Comparison of ENCODE assay signal across 17 mouse cellular contexts in genomic region chr2:30049831-30050230, GRCm38 (mm10). TPM values are rescaled to one million over a fixed set of nuclear protein-coding genes. Genes with fewer than 3 reads are reported as not detected.
DNase-seq lines count a peak whose midpoint lies in the region; ATAC-seq and TF ChIP-seq lines count a peak whose summit lies in the region.
"Had no signal": no experiment of that assay in that cellular context is flagged by ENCODE, and none has a peak within 500 bp of the region (broad histone marks: within the 10 kb centered on the region; RNA-seq: fewer than 3 reads in every experiment).

No protein-coding gene starts in this region.

- peaks cover 7% of the 10 kb centered on the region for H3K4me1 ChIP-seq in heart, embryonic 13.5 days
- H3K4me1 ChIP-seq in midbrain, embryonic 12.5 days, result peaks cover 7% of the 10 kb centered on the region
- H3K4me1 ChIP-seq in midbrain, embryonic 15.5 days, result peaks cover 12% of the 10 kb centered on the region
- peaks cover 23% of the 10 kb centered on the region for H3K4me1 ChIP-seq in liver, embryonic 15.5 days (replicated peaks)
- H3K4me1 ChIP-seq in lung, adult 2 months (ENCODE audit: control insufficient read depth, insufficient read depth, low read length), result no peaks in the 10 kb centered on the region

- no peak for TF ChIP-seq CTCF in lung, adult 2 months (IDR thresholded peaks at IDR 0.05; ENCODE audit: insufficient read depth, low read length)
- no peak for TF ChIP-seq CTCF in left cerebral cortex, adult 2 months (IDR thresholded peaks at IDR 0.05)

- no peak overlapping the region for H3K4me3 ChIP-seq in heart, embryonic 13.5 days
- 0 out of 2 replicates have a peak overlapping the region, but pooled peaks have one; percentile 49 for H3K4me3 ChIP-seq in midbrain, embryonic 12.5 days
- H3K4me3 ChIP-seq in midbrain, embryonic 15.5 days, result no peak overlapping the region
- no peak overlapping the region for H3K4me3 ChIP-seq in liver, embryonic 15.5 days (replicated peaks)
- H3K4me3 ChIP-seq in lung, adult 2 months (replicated peaks; ENCODE audit: extremely low read depth, low read depth, low read length), result no peak overlapping the region
- H3K4me3 ChIP-seq in left cerebral cortex, adult 2 months, result no peak overlapping the region

- H3K27ac ChIP-seq in heart, embryonic 13.5 days (replicated peaks), result peak overlapping the region; percentile 94; the same call in 1 of the 2 replicates
- H3K27ac ChIP-seq in midbrain, embryonic 12.5 days (replicated peaks), result no peak overlapping the region
- no peak overlapping the region for H3K27ac ChIP-seq in midbrain, embryonic 15.5 days
- H3K27ac ChIP-seq in liver, embryonic 15.5 days (replicated peaks), result peak overlapping the region; percentile 30; the same call in 1 of the 2 replicates
- H3K27ac ChIP-seq in left cerebral cortex, adult 2 months, result no peak overlapping the region

- H3K9me3 ChIP-seq in heart, embryonic 13.5 days, result no peaks in the 10 kb centered on the region
- no peaks in the 10 kb centered on the region for H3K9me3 ChIP-seq in midbrain, embryonic 12.5 days
- no peaks in the 10 kb centered on the region for H3K9me3 ChIP-seq in midbrain, embryonic 15.5 days
- H3K9me3 ChIP-seq in liver, embryonic 15.5 days (replicated peaks), result no peaks in the 10 kb centered on the region
- H3K9me3 ChIP-seq: kidney, embryonic 15.5 days; megakaryocyte, embryonic 14.5 days had no signal

- no peak for DNase-seq in heart, postnatal 25 days (ENCODE audit: low spot score)
- peak; percentile 96 for DNase-seq in MEL-GATA-1-ER (ENCODE audit: extremely low read depth, low read depth)
- no peak for DNase-seq in lung, adult 2 months
- DNase-seq in left cerebral cortex, adult 2 months (ENCODE audit: extremely low spot score in 1 of 2, low spot score in 2 of 2), result no peak
- DNase-seq: adrenal gland, postnatal 25 days; cerebellum, postnatal 14 days; forebrain, postnatal 0 days; gastrocnemius, postnatal 10 days; lung, postnatal 10 days; right cerebral cortex, postnatal 25 days had no signal

- H3K9ac ChIP-seq in heart, embryonic 13.5 days, result no peak overlapping the region
- H3K9ac ChIP-seq in midbrain, embryonic 12.5 days (replicated peaks), result no peak overlapping the region
- no peak overlapping the region for H3K9ac ChIP-seq in midbrain, embryonic 15.5 days
- H3K9ac ChIP-seq in liver, embryonic 15.5 days, result no peak overlapping the region
- H3K9ac ChIP-seq: kidney, embryonic 15.5 days had no signal

- ATAC-seq in heart, embryonic 13.5 days (ENCODE audit: extremely low read depth, insufficient number of reproducible peaks, low FRiP score, low TSS enrichment), result no peak
- no peak for ATAC-seq in midbrain, embryonic 12.5 days (ENCODE audit: low FRiP score, low read depth)
- no peak for ATAC-seq in midbrain, embryonic 15.5 days (replicated peaks)
- ATAC-seq in liver, embryonic 15.5 days (ENCODE audit: insufficient read depth), result no peak
- ATAC-seq: activated CD4-positive, CD25-positive, alpha-beta regulatory T cell, adult 4 months had no signal

- 76% methylated on average over 3 of the region's 3 CpGs for WGBS in heart, embryonic 13.5 days
- 83% methylated on average over 3 of the region's 3 CpGs for WGBS in midbrain, embryonic 12.5 days
- 94% methylated on average over 3 of the region's 3 CpGs for WGBS in midbrain, embryonic 15.5 days
- 22% methylated on average over 3 of the region's 3 CpGs for WGBS in liver, embryonic 15.5 days (ENCODE audit: insufficient replicate concordance)
- 70% methylated on average over 3 of the region's 3 CpGs for WGBS in lung, adult 2 months

- intact Hi-C loops in heart, postnatal 25 days (cut with DNase I), result loop anchor here (10.0 kb wide), 1 partner anchor 115 kb away; no protein-coding TSS in a partner anchor
- intact Hi-C loops in left cerebral cortex, adult 2 months (cut with DNase I), result no loop called here

- H3K4me2 ChIP-seq in heart, embryonic 13.5 days, result no peak overlapping the region
- no peak overlapping the region for H3K4me2 ChIP-seq in midbrain, embryonic 12.5 days (replicated peaks)
- no peak overlapping the region for H3K4me2 ChIP-seq in midbrain, embryonic 15.5 days
- H3K4me2 ChIP-seq in liver, embryonic 15.5 days, result no peak overlapping the region

- H3K36me3 ChIP-seq in heart, embryonic 13.5 days, result peaks cover 10% of the 10 kb centered on the region; the same call in 1 of the 2 replicates
- H3K36me3 ChIP-seq in midbrain, embryonic 12.5 days, result peaks cover 9% of the 10 kb centered on the region; the same call in 1 of the 2 replicates
- 0 out of 2 replicates have a peak, but pooled peaks cover 4% of the 10 kb centered on the region for H3K36me3 ChIP-seq in midbrain, embryonic 15.5 days (replicated peaks)
- no peaks in the 10 kb centered on the region for H3K36me3 ChIP-seq in liver, embryonic 15.5 days (replicated peaks)

- peaks cover 7% of the 10 kb centered on the region; the same call in 1 of the 2 replicates for H3K27me3 ChIP-seq in heart, embryonic 13.5 days (replicated peaks)
- peaks cover 11% of the 10 kb centered on the region; the same call in 1 of the 2 replicates for H3K27me3 ChIP-seq in midbrain, embryonic 12.5 days
- H3K27me3 ChIP-seq in midbrain, embryonic 15.5 days (replicated peaks), result no peaks in the 10 kb centered on the region; the same call in 1 of the 2 replicates
- peaks cover 11% of the 10 kb centered on the region for H3K27me3 ChIP-seq in liver, embryonic 15.5 days
- H3K27me3 ChIP-seq: kidney, embryonic 15.5 days; megakaryocyte, embryonic 14.5 days had no signal

- TF ChIP-seq POLR2A in lung, adult 2 months (IDR thresholded peaks at IDR 0.05; ENCODE audit: borderline replicate concordance, extremely low read depth, low read depth, low read length), result no peak

RNA-seq across cellular contexts. Expression of gene Wdr34, which starts 1.1 kb away (rescaled TPM):
- 17.9 and 18.8 TPM in 2 replicates for polyA plus RNA-seq in heart, embryonic 13.5 days (2015; fragmentation: Nextera tagmentation; extraction: Ambion mirVana)
- 1 to 10 TPM; 6.5 to 6.8 TPM for total RNA-seq in heart, postnatal 25 days (2021)
- 38.0 and 39.1 TPM in 2 replicates for polyA plus RNA-seq in midbrain, embryonic 12.5 days (2016; fragmentation: Nextera tagmentation; extraction: Ambion mirVana)
- polyA plus RNA-seq in midbrain, embryonic 15.5 days (2015; fragmentation: Nextera tagmentation; extraction: Ambion mirVana), result 86.7 and 88.7 TPM in 2 replicates
- polyA plus RNA-seq in liver, embryonic 15.5 days (2015; fragmentation: Nextera tagmentation; extraction: Ambion mirVana), result 6.2 and 7.1 TPM in 2 replicates
- 27.1 and 31.3 TPM in 2 replicates for polyA plus RNA-seq in lung, adult 2 months (2012; rRNA removed)
- total RNA-seq in left cerebral cortex, adult 2 months (2021), result 10 to 100 TPM; 40.7 to 41.0 TPM

RNA-seq across cellular contexts. Expression of gene Set, which starts 7.3 kb away (rescaled TPM):
- polyA plus RNA-seq in heart, embryonic 13.5 days (2015; fragmentation: Nextera tagmentation; extraction: Ambion mirVana), result 214 and 239 TPM in 2 replicates
- 100 to 1,000 TPM in 1 of 2 experiments, 10 to 100 TPM in 1; 95.8 to 106 TPM for total RNA-seq in heart, postnatal 25 days (2021)
- polyA plus RNA-seq in midbrain, embryonic 12.5 days (2016; fragmentation: Nextera tagmentation; extraction: Ambion mirVana), result 627 and 693 TPM in 2 replicates
- polyA plus RNA-seq in midbrain, embryonic 15.5 days (2015; fragmentation: Nextera tagmentation; extraction: Ambion mirVana), result 338 and 355 TPM in 2 replicates
- 138 and 147 TPM in 2 replicates for polyA plus RNA-seq in liver, embryonic 15.5 days (2015; fragmentation: Nextera tagmentation; extraction: Ambion mirVana)
- 35.5 and 39.7 TPM in 2 replicates for polyA plus RNA-seq in lung, adult 2 months (2012; rRNA removed)
- 100 to 1,000 TPM; 191 to 192 TPM for total RNA-seq in left cerebral cortex, adult 2 months (2021)

RNA-seq across cellular contexts. Expression of gene Pkn3, which starts 27.7 kb away (rescaled TPM):
- 13.1 and 13.2 TPM in 2 replicates for polyA plus RNA-seq in heart, embryonic 13.5 days (2015; fragmentation: Nextera tagmentation; extraction: Ambion mirVana)
- total RNA-seq in heart, postnatal 25 days (2021), result 10 to 100 TPM; 10.5 to 13.2 TPM
- 8.7 and 9.2 TPM in 2 replicates for polyA plus RNA-seq in midbrain, embryonic 12.5 days (2016; fragmentation: Nextera tagmentation; extraction: Ambion mirVana)
- polyA plus RNA-seq in midbrain, embryonic 15.5 days (2015; fragmentation: Nextera tagmentation; extraction: Ambion mirVana), result 1.8 and 1.9 TPM in 2 replicates
- 2.3 and 2.5 TPM in 2 replicates for polyA plus RNA-seq in liver, embryonic 15.5 days (2015; fragmentation: Nextera tagmentation; extraction: Ambion mirVana)
- 29.0 and 31.3 TPM in 2 replicates for polyA plus RNA-seq in lung, adult 2 months (2012; rRNA removed)
- 1 to 10 TPM; 2.9 to 3.6 TPM for total RNA-seq in left cerebral cortex, adult 2 months (2021)

RNA-seq across cellular contexts. Expression of gene Zdhhc12, which starts 43.6 kb away (rescaled TPM):
- 36.5 and 45.5 TPM in 2 replicates for polyA plus RNA-seq in heart, embryonic 13.5 days (2015; fragmentation: Nextera tagmentation; extraction: Ambion mirVana)
- total RNA-seq in heart, postnatal 25 days (2021), result 1 to 10 TPM; 3.9 to 4.7 TPM
- polyA plus RNA-seq in midbrain, embryonic 12.5 days (2016; fragmentation: Nextera tagmentation; extraction: Ambion mirVana), result 22.8 and 23.9 TPM in 2 replicates
- polyA plus RNA-seq in midbrain, embryonic 15.5 days (2015; fragmentation: Nextera tagmentation; extraction: Ambion mirVana), result 20.5 and 21.0 TPM in 2 replicates
- polyA plus RNA-seq in liver, embryonic 15.5 days (2015; fragmentation: Nextera tagmentation; extraction: Ambion mirVana), result 19.3 and 20.6 TPM in 2 replicates
- polyA plus RNA-seq in lung, adult 2 months (2012; rRNA removed), result 63.0 and 65.3 TPM in 2 replicates
- 1 to 10 TPM; 5.4 to 7.0 TPM for total RNA-seq in left cerebral cortex, adult 2 months (2021)

Comparison
In these comparisons a context has a peak if more than half of its experiments do, and no peak if none do; other contexts are left out.
1. H3K27ac ChIP-seq: peak in heart, embryonic 13.5 days (single experiment) and liver, embryonic 15.5 days (single experiment); none in midbrain, embryonic 12.5 days (single experiment), midbrain, embryonic 15.5 days (single experiment) and left cerebral cortex, adult 2 months (single experiment).